Mouse (Mus musculus): ENCODE data around the gene Ugt1a9. TPM values are rescaled to one million over a fixed set of nuclear protein-coding genes. Genes with fewer than 3 reads are reported as not detected.
A peak's percentile ranks its signal among the peaks of the same experiment; 100 is the strongest.
"Not testable (repeated sequence)": the region's sequence is repeated elsewhere in the genome, so short reads cannot be mapped to it uniquely, and the experiment has no call there.

The Ugt1a9 gene
- polyA plus RNA-seq, 1 experiment from 2014 or later: not detected

GRCm38 (mm10) chr1:88092341-88092740 lies 21.7 kb downstream of the Ugt1a9 start:
- H3K4me1 ChIP-seq: peaks cover 7% of the 10 kb centered on the region
- no peak for DNase-seq (ENCODE audit: low spot score)
- H3K9me3 ChIP-seq: no peaks in the 10 kb centered on the region
- no peaks in the 10 kb centered on the region for H3K36me3 ChIP-seq (replicated peaks)
- H3K27ac ChIP-seq (replicated peaks): no peak overlapping the region
- no peaks in the 10 kb centered on the region for H3K27me3 ChIP-seq (replicated peaks; ENCODE audit: low read depth, poor library complexity, severe bottlenecking)
- H3K4me3 ChIP-seq: no peak overlapping the region

GRCm38 (mm10) chr1:88094270-88094676 lies 23.7 kb downstream of the Ugt1a9 start:
- H3K9me3 ChIP-seq; H3K36me3 ChIP-seq (replicated peaks); H3K4me3 ChIP-seq; H3K27me3 ChIP-seq (replicated peaks; ENCODE audit: low read depth, poor library complexity, severe bottlenecking); H3K27ac ChIP-seq (replicated peaks); H3K4me1 ChIP-seq: not testable (repeated sequence)
- 72% methylated on average over 3 of the region's 3 CpGs for WGBS
- peak; percentile 9 for DNase-seq (ENCODE audit: low spot score)

GRCm38 (mm10) chr1:88094941-88095492 lies 24.4 kb downstream of the Ugt1a9 start, which contains the start of gene Ugt1a7c:
TSS of gene Ugt1a7c (plus strand) at chr1:88095062.
- peak; percentile 16 for DNase-seq (ENCODE audit: low spot score)
- no peaks in the 10 kb centered on the region for H3K9me3 ChIP-seq
- WGBS: 58% methylated on average over 10 of the region's 10 CpGs
- peaks cover 7% of the 10 kb centered on the region for H3K4me1 ChIP-seq
- H3K27ac ChIP-seq (replicated peaks): peak within 1 kb of the TSS; percentile 57
- H3K4me3 ChIP-seq: no peak within 1 kb of the TSS
- H3K36me3 ChIP-seq (replicated peaks): no peaks in the 10 kb centered on the region
- no peaks in the 10 kb centered on the region for H3K27me3 ChIP-seq (replicated peaks; ENCODE audit: low read depth, poor library complexity, severe bottlenecking)

- H3K27ac ChIP-seq (replicated peaks); H3K9me3 ChIP-seq; H3K4me3 ChIP-seq; DNase-seq (ENCODE audit: low spot score); H3K36me3 ChIP-seq (replicated peaks); H3K27me3 ChIP-seq (replicated peaks; ENCODE audit: low read depth, poor library complexity, severe bottlenecking); H3K4me1 ChIP-seq: not testable (repeated sequence)
- 89% methylated on average over 3 of the region's 3 CpGs for WGBS
Observed at GRCm38 (mm10) chr1:88098546-88098945, 27.9 kb downstream of the Ugt1a9 start.

- 83% methylated on average over 2 of the region's 2 CpGs for WGBS
- H3K27ac ChIP-seq (replicated peaks); H3K9me3 ChIP-seq: not testable (repeated sequence)
Observed at GRCm38 (mm10) chr1:88099691-88100090, 29.1 kb downstream of the Ugt1a9 start.

GRCm38 (mm10) chr1:88103019-88103418 lies 32.4 kb downstream of the Ugt1a9 start, which contains the start of gene Ugt1a6b:
TSS of gene Ugt1a6b (plus strand) at chr1:88103252.
- H3K27me3 ChIP-seq (replicated peaks; ENCODE audit: low read depth, poor library complexity, severe bottlenecking); H3K4me1 ChIP-seq; H3K27ac ChIP-seq (replicated peaks); H3K9me3 ChIP-seq; DNase-seq (ENCODE audit: low spot score); H3K36me3 ChIP-seq (replicated peaks); H3K4me3 ChIP-seq: not testable (repeated sequence)
- WGBS: 84% methylated on average over 3 of the region's 3 CpGs

More at GRCm38 (mm10) chr1:88099691-88100090, 29.1 kb downstream of the Ugt1a9 start:
- H3K4me1 ChIP-seq; DNase-seq (ENCODE audit: low spot score); H3K4me3 ChIP-seq; H3K36me3 ChIP-seq (replicated peaks); H3K27me3 ChIP-seq (replicated peaks; ENCODE audit: low read depth, poor library complexity, severe bottlenecking): not testable (repeated sequence)

GRCm38 (mm10) chr1:88103697-88104468 lies 33.3 kb downstream of the Ugt1a9 start:
- WGBS: 85% methylated on average over 5 of the region's 5 CpGs
- not testable (repeated sequence) for DNase-seq (ENCODE audit: low spot score)

GRCm38 (mm10) chr1:88104667-88105430 lies 34.2 kb downstream of the Ugt1a9 start:
- Histone ChIP-seq H3K4me1 (no peaks in the 10 kb centered on the region), H3K36me3 (replicated peaks) (no peaks in the 10 kb centered on the region), H3K9me3 (no peaks in the 10 kb centered on the region), H3K4me3 (no peak overlapping the region), H3K27me3 (replicated peaks; ENCODE audit: low read depth, poor library complexity, severe bottlenecking) (no peaks in the 10 kb centered on the region), H3K27ac (replicated peaks) (no peak overlapping the region)
- 85% methylated on average over 1 of the region's 1 CpGs for WGBS
- DNase-seq (ENCODE audit: low spot score): no peak

More at GRCm38 (mm10) chr1:88103697-88104468, 33.3 kb downstream of the Ugt1a9 start:
- H3K9me3 ChIP-seq; H3K27ac ChIP-seq (replicated peaks); H3K36me3 ChIP-seq (replicated peaks); H3K4me1 ChIP-seq; H3K27me3 ChIP-seq (replicated peaks; ENCODE audit: low read depth, poor library complexity, severe bottlenecking); H3K4me3 ChIP-seq: not testable (repeated sequence)

GRCm38 (mm10) chr1:88105656-88106055 lies 35.1 kb downstream of the Ugt1a9 start:
- no peaks in the 10 kb centered on the region for H3K36me3 ChIP-seq (replicated peaks)
- no peak overlapping the region for H3K27ac ChIP-seq (replicated peaks)
- H3K9me3 ChIP-seq: no peaks in the 10 kb centered on the region
- H3K4me3 ChIP-seq: no peak overlapping the region
- 64% methylated on average over 2 of the region's 2 CpGs for WGBS
- H3K4me1 ChIP-seq: no peaks in the 10 kb centered on the region
- no peaks in the 10 kb centered on the region for H3K27me3 ChIP-seq (replicated peaks; ENCODE audit: low read depth, poor library complexity, severe bottlenecking)
- DNase-seq (ENCODE audit: low spot score): no peak

- not testable (repeated sequence) for H3K9me3 ChIP-seq; H3K36me3 ChIP-seq (replicated peaks); H3K4me3 ChIP-seq; DNase-seq (ENCODE audit: low spot score); H3K4me1 ChIP-seq; H3K27ac ChIP-seq (replicated peaks); H3K27me3 ChIP-seq (replicated peaks; ENCODE audit: low read depth, poor library complexity, severe bottlenecking)
- 91% methylated on average over 2 of the region's 2 CpGs for WGBS
Observed at GRCm38 (mm10) chr1:88109027-88109557, 38.5 kb downstream of the Ugt1a9 start.

GRCm38 (mm10) chr1:88109604-88110003 lies 39.0 kb downstream of the Ugt1a9 start:
- not testable (repeated sequence) for H3K27ac ChIP-seq (replicated peaks); H3K4me3 ChIP-seq; H3K27me3 ChIP-seq (replicated peaks; ENCODE audit: low read depth, poor library complexity, severe bottlenecking); H3K9me3 ChIP-seq; H3K4me1 ChIP-seq; DNase-seq (ENCODE audit: low spot score); H3K36me3 ChIP-seq (replicated peaks)
- 87% methylated on average over 2 of the region's 2 CpGs for WGBS

- not testable (repeated sequence) for H3K27ac ChIP-seq (replicated peaks); DNase-seq (ENCODE audit: low spot score); H3K27me3 ChIP-seq (replicated peaks; ENCODE audit: low read depth, poor library complexity, severe bottlenecking); H3K36me3 ChIP-seq (replicated peaks); H3K9me3 ChIP-seq; H3K4me1 ChIP-seq; H3K4me3 ChIP-seq
- whole genome bisulfite sequencing: 94% methylated on average over 6 of the region's 6 CpGs
Observed at GRCm38 (mm10) chr1:88112769-88113168, 42.2 kb downstream of the Ugt1a9 start.

Data from embryonic facial prominence, embryonic 10.5 days (tissue).